8 mouse cellular contexts compared by ENCODE assay signal in the genomic region with DNA sequence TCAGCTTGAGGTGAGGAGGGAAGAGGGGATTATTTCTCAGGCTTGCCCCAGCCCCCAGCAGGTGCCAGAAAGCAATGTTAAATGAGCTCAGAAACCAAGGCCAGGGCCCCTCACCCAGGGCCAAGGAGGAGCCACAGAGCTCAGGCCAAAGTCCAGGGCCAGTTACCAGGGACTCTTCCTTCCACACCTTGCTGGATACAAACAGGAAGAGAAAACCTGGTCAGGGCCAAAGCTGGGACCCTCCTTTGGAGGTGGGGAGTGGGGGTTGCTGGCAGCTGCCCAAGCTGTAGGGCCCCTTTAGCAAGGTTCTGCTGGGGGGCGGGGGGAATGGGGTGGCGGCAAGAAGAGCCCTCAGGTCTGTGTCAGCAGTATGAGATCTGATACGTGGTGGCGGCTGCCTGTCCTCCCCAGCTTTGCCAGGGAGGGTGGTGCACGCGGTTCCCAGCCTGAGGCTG. TPM values are rescaled to one million over a fixed set of nuclear protein-coding genes. Genes with fewer than 3 reads are reported as not detected.
A peak's percentile ranks its signal among the peaks of the same experiment; 100 is the strongest.
DNase-seq lines count a peak whose midpoint lies in the region; ATAC-seq and TF ChIP-seq lines count a peak whose summit lies in the region.
"Had no signal": no experiment of that assay in that cellular context is flagged by ENCODE, and none has a peak within 500 bp of the region (broad histone marks: within the 10 kb centered on the region; RNA-seq: fewer than 3 reads in every experiment).

No protein-coding gene starts in this region.

- no peak for DNase-seq in neural tube, embryonic 11.5 days (ENCODE audit: low spot score)
- no peak for DNase-seq in neural tube, embryonic 10.5 days (ENCODE audit: extremely low spot score, low spot score)
- DNase-seq in heart, postnatal 0 days (ENCODE audit: low spot score) = no peak
- DNase-seq in right cerebral cortex, adult 2 months (ENCODE audit: low spot score in 2 of 2) = no peak

- 60% methylated on average over 6 of the region's 6 CpGs for WGBS in neural tube, embryonic 11.5 days
- 38% methylated on average over 6 of the region's 6 CpGs for WGBS in heart, postnatal 0 days
- WGBS in limb, embryonic 13.5 days = 47% methylated on average over 6 of the region's 6 CpGs
- WGBS in stomach, embryonic 15.5 days = 34% methylated on average over 6 of the region's 6 CpGs

- TF ChIP-seq EP300 in heart, postnatal 0 days (IDR thresholded peaks at IDR 0.05; ENCODE audit: low read depth) = no peak

- H3K4me2 ChIP-seq in neural tube, embryonic 11.5 days (ENCODE audit: low read depth) = peak overlapping the region; percentile 90
- H3K4me2 ChIP-seq in heart, postnatal 0 days (ENCODE audit: low read depth, low read length) = peak overlapping the region; percentile 99
- H3K4me2 ChIP-seq in limb, embryonic 13.5 days (replicated peaks) = peak overlapping the region; percentile 93
- peak overlapping the region; percentile 78 for H3K4me2 ChIP-seq in stomach, embryonic 15.5 days

- peaks cover 22% of the 10 kb centered on the region for H3K4me1 ChIP-seq in neural tube, embryonic 11.5 days (ENCODE audit: control insufficient read depth, insufficient read depth, low read length)
- peaks cover 39% of the 10 kb centered on the region for H3K4me1 ChIP-seq in heart, postnatal 0 days (ENCODE audit: control insufficient read depth, insufficient read depth)
- H3K4me1 ChIP-seq in limb, embryonic 13.5 days = peaks cover 39% of the 10 kb centered on the region
- peaks cover 46% of the 10 kb centered on the region for H3K4me1 ChIP-seq in stomach, embryonic 15.5 days

- no peak for ATAC-seq in neural tube, embryonic 11.5 days (ENCODE audit: insufficient read depth, low FRiP score, low TSS enrichment)
- ATAC-seq in heart, postnatal 0 days (ENCODE audit: insufficient read depth, low read depth) = no peak
- no peak for ATAC-seq in limb, embryonic 13.5 days (ENCODE audit: low FRiP score, low read depth)
- ATAC-seq in stomach, embryonic 15.5 days (ENCODE audit: insufficient read depth, low FRiP score, low read depth) = no peak
- no peak for ATAC-seq in granulocyte monocyte progenitor cell, adult 5-6 weeks (replicated peaks; ENCODE audit: poor library complexity, severe bottlenecking)

- H3K27me3 ChIP-seq in neural tube, embryonic 11.5 days (ENCODE audit: control insufficient read depth, insufficient read depth, low read length) = no peaks in the 10 kb centered on the region
- no peaks in the 10 kb centered on the region for H3K27me3 ChIP-seq in heart, postnatal 0 days (ENCODE audit: control insufficient read depth, insufficient read depth, low read length)
- H3K27me3 ChIP-seq in limb, embryonic 13.5 days = no peaks in the 10 kb centered on the region
- no peaks in the 10 kb centered on the region for H3K27me3 ChIP-seq in stomach, embryonic 15.5 days (replicated peaks)

- peak overlapping the region; percentile 89 for H3K4me3 ChIP-seq in neural tube, embryonic 11.5 days (ENCODE audit: low read depth, low read length)
- H3K4me3 ChIP-seq in heart, postnatal 0 days (ENCODE audit: low read depth, low read length) = peak overlapping the region; percentile 89
- H3K4me3 ChIP-seq in limb, embryonic 13.5 days = peak overlapping the region; percentile 75
- peak overlapping the region; percentile 98 for H3K4me3 ChIP-seq in stomach, embryonic 15.5 days (replicated peaks)

- H3K27ac ChIP-seq in neural tube, embryonic 11.5 days (ENCODE audit: low read depth, low read length) = peak overlapping the region; percentile 78
- peak overlapping the region; percentile 34; the same call in 1 of the 2 replicates for H3K27ac ChIP-seq in heart, postnatal 0 days (ENCODE audit: low read depth)
- H3K27ac ChIP-seq in limb, embryonic 13.5 days = peak overlapping the region; percentile 90
- peak overlapping the region; percentile 72 for H3K27ac ChIP-seq in stomach, embryonic 15.5 days

- no peak for TF ChIP-seq CTCF in heart, postnatal 0 days (IDR thresholded peaks at IDR 0.05; ENCODE audit: low read depth)

- no peaks in the 10 kb centered on the region for H3K9me3 ChIP-seq in neural tube, embryonic 11.5 days (ENCODE audit: control insufficient read depth, low read length)
- no peaks in the 10 kb centered on the region for H3K9me3 ChIP-seq in heart, postnatal 0 days (replicated peaks; ENCODE audit: control insufficient read depth, low read length)
- H3K9me3 ChIP-seq in limb, embryonic 13.5 days = no peaks in the 10 kb centered on the region
- H3K9me3 ChIP-seq in stomach, embryonic 15.5 days = no peaks in the 10 kb centered on the region

- peaks cover 14% of the 10 kb centered on the region for H3K36me3 ChIP-seq in neural tube, embryonic 11.5 days (ENCODE audit: control insufficient read depth, insufficient read depth, low read length)
- H3K36me3 ChIP-seq in heart, postnatal 0 days (replicated peaks; ENCODE audit: control insufficient read depth, insufficient read depth, low read length) = peaks cover 32% of the 10 kb centered on the region
- H3K36me3 ChIP-seq in limb, embryonic 13.5 days = peaks cover 31% of the 10 kb centered on the region
- H3K36me3 ChIP-seq in stomach, embryonic 15.5 days = peaks cover 20% of the 10 kb centered on the region

- H3K9ac ChIP-seq in neural tube, embryonic 11.5 days (ENCODE audit: low read length) = peak overlapping the region; percentile 91
- peak overlapping the region; percentile 93 for H3K9ac ChIP-seq in heart, postnatal 0 days (replicated peaks; ENCODE audit: low read depth, low read length)
- peak overlapping the region; percentile 93 for H3K9ac ChIP-seq in limb, embryonic 13.5 days
- H3K9ac ChIP-seq in stomach, embryonic 15.5 days = peak overlapping the region; percentile 97; the same call in 1 of the 2 replicates

RNA-seq across cellular contexts. Expression of gene Calm3, which starts 2.0 kb away (rescaled TPM):
- 257 and 263 TPM in 2 replicates for polyA plus RNA-seq in neural tube, embryonic 11.5 days (2014; fragmentation: Nextera tagmentation; extraction: Ambion mirVana)
- total RNA-seq in heart, postnatal 0 days (2014; rRNA removed; ENCODE audit: low replicate concordance) = 342 and 417 TPM in 2 replicates
- polyA plus RNA-seq in heart, postnatal 0 days (2015; fragmentation: Nextera tagmentation; extraction: Ambion mirVana) = 101 and 107 TPM in 2 replicates
- polyA plus RNA-seq in limb, embryonic 13.5 days (2015; fragmentation: Nextera tagmentation; extraction: Ambion mirVana) = 103 and 115 TPM in 2 replicates
- polyA plus RNA-seq in stomach, embryonic 15.5 days (2015; fragmentation: Nextera tagmentation; extraction: Ambion mirVana) = 101 and 113 TPM in 2 replicates
- 188 and 246 TPM in 2 replicates for total RNA-seq in granulocyte monocyte progenitor cell, adult 5-6 weeks (2014; fragmentation: Nextera tagmentation)
- total RNA-seq in granulocyte monocyte progenitor cell, adult 5-6 weeks (2017) = 463 and 465 TPM in 2 replicates

RNA-seq across cellular contexts. Expression of gene Ptgir, which starts 15.6 kb away (rescaled TPM):
- polyA plus RNA-seq in neural tube, embryonic 11.5 days (2014; fragmentation: Nextera tagmentation; extraction: Ambion mirVana) = 0.41 and 0.76 TPM in 2 replicates
- 0.58 and 2.3 TPM in 2 replicates for total RNA-seq in heart, postnatal 0 days (2014; rRNA removed; ENCODE audit: low replicate concordance)
- 1.1 and 1.2 TPM in 2 replicates for polyA plus RNA-seq in heart, postnatal 0 days (2015; fragmentation: Nextera tagmentation; extraction: Ambion mirVana)
- polyA plus RNA-seq in limb, embryonic 13.5 days (2015; fragmentation: Nextera tagmentation; extraction: Ambion mirVana) = 2.0 TPM in 2 replicates
- 2.4 and 2.5 TPM in 2 replicates for polyA plus RNA-seq in stomach, embryonic 15.5 days (2015; fragmentation: Nextera tagmentation; extraction: Ambion mirVana)
- total RNA-seq in granulocyte monocyte progenitor cell, adult 5-6 weeks (2014; fragmentation: Nextera tagmentation) = 1.1 and 1.2 TPM in 2 replicates
- 2.2 and 2.6 TPM in 2 replicates for total RNA-seq in granulocyte monocyte progenitor cell, adult 5-6 weeks (2017)

RNA-seq across cellular contexts. Expression of gene Pnmal2, which starts 22.6 kb away (rescaled TPM):
- 9.4 and 10.5 TPM in 2 replicates for polyA plus RNA-seq in neural tube, embryonic 11.5 days (2014; fragmentation: Nextera tagmentation; extraction: Ambion mirVana)
- 2.9 and 4.0 TPM in 2 replicates for total RNA-seq in heart, postnatal 0 days (2014; rRNA removed; ENCODE audit: low replicate concordance)
- polyA plus RNA-seq in heart, postnatal 0 days (2015; fragmentation: Nextera tagmentation; extraction: Ambion mirVana) = 3.0 and 3.4 TPM in 2 replicates
- 22.7 and 23.4 TPM in 2 replicates for polyA plus RNA-seq in limb, embryonic 13.5 days (2015; fragmentation: Nextera tagmentation; extraction: Ambion mirVana)
- 10.2 and 12.7 TPM in 2 replicates for polyA plus RNA-seq in stomach, embryonic 15.5 days (2015; fragmentation: Nextera tagmentation; extraction: Ambion mirVana)
- not detected in 2 replicates for total RNA-seq in granulocyte monocyte progenitor cell, adult 5-6 weeks (2014; fragmentation: Nextera tagmentation)
- 0.04 TPM in 1 of 2 replicates, not detected in the other for total RNA-seq in granulocyte monocyte progenitor cell, adult 5-6 weeks (2017)

RNA-seq across cellular contexts. Expression of gene Gng8, which starts 30.3 kb away (rescaled TPM):
- 7.0 and 7.2 TPM in 2 replicates for polyA plus RNA-seq in neural tube, embryonic 11.5 days (2014; fragmentation: Nextera tagmentation; extraction: Ambion mirVana)
- total RNA-seq in heart, postnatal 0 days (2014; rRNA removed; ENCODE audit: low replicate concordance) = 0.27 and 4.0 TPM in 2 replicates
- 1.7 and 2.5 TPM in 2 replicates for polyA plus RNA-seq in heart, postnatal 0 days (2015; fragmentation: Nextera tagmentation; extraction: Ambion mirVana)
- polyA plus RNA-seq in limb, embryonic 13.5 days (2015; fragmentation: Nextera tagmentation; extraction: Ambion mirVana) = 15.4 and 16.0 TPM in 2 replicates
- 8.9 and 9.8 TPM in 2 replicates for polyA plus RNA-seq in stomach, embryonic 15.5 days (2015; fragmentation: Nextera tagmentation; extraction: Ambion mirVana)
- total RNA-seq in granulocyte monocyte progenitor cell, adult 5-6 weeks (2014; fragmentation: Nextera tagmentation) = not detected in 2 replicates
- 0.26 and 0.62 TPM in 2 replicates for total RNA-seq in granulocyte monocyte progenitor cell, adult 5-6 weeks (2017)
- total RNA-seq: liver, adult 2 months had no signal

RNA-seq across cellular contexts. Expression of gene Pnmal1, which starts 37.6 kb away (rescaled TPM):
- 15.6 and 18.0 TPM in 2 replicates for polyA plus RNA-seq in neural tube, embryonic 11.5 days (2014; fragmentation: Nextera tagmentation; extraction: Ambion mirVana)
- 0.08 TPM in 1 of 2 replicates, not detected in the other for total RNA-seq in heart, postnatal 0 days (2014; rRNA removed; ENCODE audit: low replicate concordance)
- polyA plus RNA-seq in heart, postnatal 0 days (2015; fragmentation: Nextera tagmentation; extraction: Ambion mirVana) = 0.04 TPM in 2 replicates
- 1.00 and 1.0 TPM in 2 replicates for polyA plus RNA-seq in limb, embryonic 13.5 days (2015; fragmentation: Nextera tagmentation; extraction: Ambion mirVana)
- 2.9 and 3.6 TPM in 2 replicates for polyA plus RNA-seq in stomach, embryonic 15.5 days (2015; fragmentation: Nextera tagmentation; extraction: Ambion mirVana)
- not detected in 2 replicates for total RNA-seq in granulocyte monocyte progenitor cell, adult 5-6 weeks (2014; fragmentation: Nextera tagmentation)
- not detected in 2 replicates for total RNA-seq in granulocyte monocyte progenitor cell, adult 5-6 weeks (2017)
- total RNA-seq: liver, adult 2 months had no signal
- polyA plus RNA-seq: liver, adult 2 months had no signal

Comparison
In these comparisons a context has a peak if more than half of its experiments do, and no peak if none do; other contexts are left out.
1. H3K27ac ChIP-seq: peak in every context shown above with its lines; median percentile 90 in limb, embryonic 13.5 days; 78 in neural tube, embryonic 11.5 days; 72 in stomach, embryonic 15.5 days; 34 in heart, postnatal 0 days.